Mouse (Mus musculus): ENCODE measurements around the gene Litaf. TPM values are rescaled to one million over a fixed set of nuclear protein-coding genes. Genes with fewer than 3 reads are reported as not detected.
A peak's percentile ranks its signal among the peaks of the same experiment; 100 is the strongest.

The Litaf gene
- total and polyA plus RNA-seq, 3 experiments = 25.7 to 50.1 TPM; not detected in 1

- Histone ChIP-seq H3K27me3 (ENCODE audit: control insufficient read depth in 1 of 2, insufficient read depth in 2 of 2, low read length in 2 of 2) (no peaks in the 10 kb centered on the region), H3K4me3 (ENCODE audit: control insufficient read depth in 1 of 2, insufficient read depth in 1 of 2, low read depth in 2 of 2, low read length in 2 of 2) (no peak overlapping the region), H3K79me2 (ENCODE audit: control insufficient read depth, insufficient read depth, low read length, poor library complexity) (no peaks in the 10 kb centered on the region), H3K4me1 (ENCODE audit: control insufficient read depth in 1 of 2, insufficient read depth in 2 of 2, low read length in 2 of 2) (no peaks in the 10 kb centered on the region), H3K27ac (ENCODE audit: control insufficient read depth, low read depth, low read length) (no peak overlapping the region), H3K9me3 (replicated peaks; ENCODE audit: insufficient read depth, low read length) (no peaks in the 10 kb centered on the region), H3K9ac (ENCODE audit: control insufficient read depth, low read depth, low read length, poor library complexity, severe bottlenecking) (no peak overlapping the region), H3K36me3 (ENCODE audit: control insufficient read depth in 1 of 2, insufficient read depth in 2 of 2, low read length in 2 of 2) (peaks cover 0 to 2% of the 10 kb centered on the region in 2 experiments; a peak in 1 of 4 replicates)
- TF ChIP-seq TBP (IDR thresholded peaks at IDR 0.05; ENCODE audit: low read depth, low read length) = no peak
- TF ChIP-seq HCFC1 (IDR thresholded peaks at IDR 0.05; ENCODE audit: low read depth, low read length) = no peak
- no peak for TF ChIP-seq SIN3A (IDR thresholded peaks at IDR 0.05; ENCODE audit: low read length)
- no peak for TF ChIP-seq UBTF (IDR thresholded peaks at IDR 0.05; ENCODE audit: borderline replicate concordance, insufficient read depth, low read depth, low read length)
- TF ChIP-seq MAZ (IDR thresholded peaks at IDR 0.05; ENCODE audit: low read depth, low read length) = no peak
- TF ChIP-seq ZKSCAN1 (IDR thresholded peaks at IDR 0.05; ENCODE audit: low read depth, low read length) = no peak
- TF ChIP-seq MAFK (IDR thresholded peaks at IDR 0.05; ENCODE audit: borderline replicate concordance, low read depth, low read length) = no peak
- no peak for TF ChIP-seq BHLHE40 (IDR thresholded peaks at IDR 0.05; ENCODE audit: borderline replicate concordance, low read depth, low read length)
- no peak for TF ChIP-seq JUND (IDR thresholded peaks at IDR 0.05; ENCODE audit: low read depth, low read length)
- no peak for TF ChIP-seq KAT2A (conservative IDR thresholded peaks at IDR 0.05; ENCODE audit: low read depth, low read length)
- no peak for TF ChIP-seq NELFE (IDR thresholded peaks at IDR 0.05; ENCODE audit: low read depth, low read length)
- DNase-seq (ENCODE audit: low read depth, low spot score) = peak; percentile 59
These were observed 120.4 kb downstream of the Litaf start for GRCm38 (mm10) chr16:10945381-10946127.

GRCm38 (mm10) chr16:10944545-10944944 lies 121.4 kb downstream of the Litaf start:
- Histone ChIP-seq H3K9me3 (replicated peaks; ENCODE audit: insufficient read depth, low read length) (no peaks in the 10 kb centered on the region), H3K27me3 (ENCODE audit: control insufficient read depth in 1 of 2, insufficient read depth in 2 of 2, low read length in 2 of 2) (no peaks in the 10 kb centered on the region), H3K79me2 (ENCODE audit: control insufficient read depth, insufficient read depth, low read length, poor library complexity) (no peaks in the 10 kb centered on the region), H3K4me1 (ENCODE audit: control insufficient read depth in 1 of 2, insufficient read depth in 2 of 2, low read length in 2 of 2) (no peaks in the 10 kb centered on the region), H3K4me3 (ENCODE audit: control insufficient read depth in 1 of 2, insufficient read depth in 1 of 2, low read depth in 2 of 2, low read length in 2 of 2) (no peak overlapping the region), H3K27ac (ENCODE audit: control insufficient read depth, low read depth, low read length) (no peak overlapping the region), H3K36me3 (ENCODE audit: control insufficient read depth in 1 of 2, insufficient read depth in 2 of 2, low read length in 2 of 2) (peaks cover 0 to 2% of the 10 kb centered on the region in 2 experiments; a peak in 1 of 4 replicates), H3K9ac (ENCODE audit: control insufficient read depth, low read depth, low read length, poor library complexity, severe bottlenecking) (no peak overlapping the region)
- no peak for TF ChIP-seq ZNF384 (IDR thresholded peaks at IDR 0.05; ENCODE audit: low read depth, low read length)
- no peak for TF ChIP-seq TBP (IDR thresholded peaks at IDR 0.05; ENCODE audit: low read depth, low read length)
- no peak for TF ChIP-seq KAT2A (conservative IDR thresholded peaks at IDR 0.05; ENCODE audit: low read depth, low read length)
- TF ChIP-seq USF1 (IDR thresholded peaks at IDR 0.05; ENCODE audit: low read depth, low read length) = no peak
- no peak for TF ChIP-seq MXI1 (IDR thresholded peaks at IDR 0.05; ENCODE audit: low read depth, low read length)
- no peak for TF ChIP-seq POLR2AphosphoS2 (IDR thresholded peaks at IDR 0.05; ENCODE audit: low read length)
- TF ChIP-seq MAX (IDR thresholded peaks at IDR 0.05; ENCODE audit: low read length) = no peak
- TF ChIP-seq POLR2AphosphoS5 (IDR thresholded peaks at IDR 0.05; ENCODE audit: borderline replicate concordance, low read depth, low read length) = no peak
- TF ChIP-seq SIN3A (IDR thresholded peaks at IDR 0.05; ENCODE audit: low read length) = no peak
- no peak for DNase-seq (ENCODE audit: low read depth, low spot score)

All from MEL (cell line).